Mouse (Mus musculus) kidney, postnatal 36 days (tissue): ENCODE results near the gene Frem3.

Experiments used
- DNase-seq, 2 experiments: peaks; one replicate each; pipeline ENCODE4 v3.0.0; 2021 to 2022; ENCODE audit warnings: mixed read lengths in 2 of 2

Gene Frem3

GRCm38 (mm10) chr8:80710670-80711400 is 100.0 kb downstream of the Frem3 start:
- peak; percentile 18 to 36 for DNase-seq

- no peak for DNase-seq
Observed at GRCm38 (mm10) chr8:80714461-80714860, 103.6 kb downstream of the Frem3 start.

- DNase-seq, result no peak
Observed at GRCm38 (mm10) chr8:80732326-80732725, 121.4 kb downstream of the Frem3 start.

- DNase-seq, result peak; percentile 8 to 17
Observed at GRCm38 (mm10) chr8:80738046-80738387, 127.1 kb downstream of the Frem3 start.

- peak in 1 of 2 experiments; percentile 46 for DNase-seq
Observed at GRCm38 (mm10) chr8:80738388-80739154, 127.7 kb downstream of the Frem3 start.

GRCm38 (mm10) chr8:80739155-80739924 is 128.5 kb downstream of the Frem3 start, which contains the start of gene Smarca5:
Gene Smarca5, minus strand, starts transcription at chr8:80739497.
- DNase-seq, result peak; percentile 95 to 98

GRCm38 (mm10) chr8:80739932-80740331 is 129.1 kb downstream of the Frem3 start:
- no peak for DNase-seq
